Mouse (Mus musculus) small intestine, adult 2 months (tissue): ENCODE results near the gene Tex22. TPM values are rescaled to one million over a fixed set of nuclear protein-coding genes. Genes with fewer than 3 reads are reported as not detected.

Source experiments
- H3K27ac ChIP-seq: fragments of 200-500 bp; 2 replicates; pipeline ENCODE4 v1.5.1; 2012; ENCODE audit warnings: low read depth, low read length, control low read depth, inconsistent platforms; ENCODE audit not compliant: insufficient read depth
- H3K27me3 ChIP-seq: fragments of 200-500 bp; 2 replicates; pipeline ENCODE4 v1.6.1; 2012; ENCODE audit warnings: mild to moderate bottlenecking, moderate library complexity, low read length, inconsistent platforms; ENCODE audit not compliant: control insufficient read depth, insufficient read depth
- H3K36me3 ChIP-seq: fragments of 200-500 bp; 2 replicates; pipeline ENCODE4 v1.6.1; 2012; ENCODE audit warnings: mild to moderate bottlenecking, low read length, control low read depth, inconsistent platforms; ENCODE audit not compliant: control insufficient read depth, insufficient read depth
- H3K4me1 ChIP-seq: fragments of 200-500 bp; 2 replicates; pipeline ENCODE4 v1.6.1; 2012; ENCODE audit warnings: low read length, inconsistent platforms, mixed read lengths; ENCODE audit not compliant: control insufficient read depth, insufficient read depth, insufficient read length
- H3K4me3 ChIP-seq: fragments of 200-500 bp; 2 replicates; pipeline ENCODE4 v1.5.1; 2012; ENCODE audit warnings: low read depth, mild to moderate bottlenecking, control low read depth, inconsistent platforms, low read length, moderate library complexity
- CTCF ChIP-seq: fragments of 200-500 bp; IDR thresholded peaks from 2 replicates; pipeline ENCODE4 v1.5.1; 2012; ENCODE audit warnings: low read depth, mild to moderate bottlenecking, control low read depth, inconsistent platforms, low read length, moderate library complexity, mixed read lengths; ENCODE audit not compliant: insufficient replicate concordance, insufficient read length; ENCODE audit errors: extremely low read depth
- POLR2A ChIP-seq: fragments of 200-500 bp; IDR thresholded peaks from 2 replicates; pipeline ENCODE4 v1.6.1; 2012; ENCODE audit warnings: low read depth, mild to moderate bottlenecking, control low read depth, inconsistent platforms, low read length, moderate library complexity
- WGBS: fragments of 180-500 bp; shearing (Covaris S2); methylation state at CpG from one replicate; pipeline ENCODE4 v1.1.7; 2018; 5-methylcytosine and 5-hydroxymethylcytosine counted together
- polyA plus RNA-seq: library from polyadenylated mRNA; depleted of rRNA; stranded (reverse); fragments of >200 nt; gene quantifications from 2 replicates; pipeline ENCODE4 v1.2.3, GENCODE M21; 2012; rRNA removed

Gene Tex22
- polyA plus RNA-seq, 1 experiment: not detected

DNA sequence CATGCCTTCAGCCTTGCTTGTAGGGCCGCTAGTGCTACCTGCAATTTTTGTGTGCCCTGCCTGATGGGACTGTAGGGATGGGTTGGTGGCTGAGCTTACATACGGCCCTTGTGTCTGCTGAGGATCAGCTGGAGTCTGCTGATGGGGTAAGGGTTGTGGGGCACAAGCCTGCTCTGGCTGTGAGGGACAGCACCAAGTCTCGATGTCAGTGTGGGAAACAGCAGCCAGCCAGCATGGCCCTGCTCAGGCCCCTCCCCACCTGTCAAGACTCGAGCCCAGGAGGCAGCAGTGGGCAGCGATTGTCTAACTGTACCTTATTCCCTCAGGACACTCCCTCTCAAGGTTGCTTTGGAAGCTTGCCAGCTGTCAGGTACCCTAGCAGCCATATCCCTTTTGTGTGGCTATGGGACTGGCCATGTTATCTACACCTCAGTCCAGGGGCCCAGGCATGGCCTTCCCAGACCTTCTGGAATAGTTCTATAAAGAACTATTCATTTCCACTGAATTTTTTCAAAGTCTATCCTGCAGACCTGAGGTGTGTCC is 59.6 kb downstream of the Tex22 start:
- peaks cover 49% of the 10 kb centered on the region for H3K36me3 ChIP-seq
- peaks cover 4% of the 10 kb centered on the region; the same call in 1 of the 2 replicates for H3K4me1 ChIP-seq

DNA sequence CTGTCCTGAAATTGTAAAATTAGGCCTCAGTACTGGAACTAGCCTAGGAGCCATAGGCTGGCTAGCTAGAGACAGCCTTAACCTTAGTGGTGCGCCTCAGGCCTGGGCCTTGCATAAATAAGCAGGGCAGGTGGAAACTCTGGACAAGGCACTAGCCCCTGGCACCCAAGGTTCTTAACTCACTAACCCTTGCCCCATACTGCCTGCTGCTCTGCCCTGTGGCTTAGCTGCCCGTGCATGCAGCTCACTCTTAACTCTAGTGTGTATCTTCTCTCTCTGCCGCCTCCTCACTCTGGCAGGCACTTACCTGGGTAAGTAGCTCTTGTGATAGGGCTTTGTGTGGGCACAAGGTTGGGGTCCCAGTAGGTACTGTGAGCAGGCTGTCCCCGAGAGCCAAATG is 60.2 kb downstream of the Tex22 start:
- peaks cover 4% of the 10 kb centered on the region; the same call in 1 of the 2 replicates for H3K4me1 ChIP-seq
- no peak overlapping the region for H3K4me3 ChIP-seq
- TF ChIP-seq CTCF (no peak), POLR2A (no peak)
- peaks cover 45% of the 10 kb centered on the region for H3K36me3 ChIP-seq
- no peaks in the 10 kb centered on the region for H3K27me3 ChIP-seq
- H3K27ac ChIP-seq: no peak overlapping the region
- WGBS: 94% methylated on average over 4 of the region's 4 CpGs

More for the DNA sequence above, 59.6 kb downstream of the Tex22 start:
- H3K27me3 ChIP-seq: no peaks in the 10 kb centered on the region
- H3K4me3 ChIP-seq: no peak overlapping the region
- 59% methylated on average over 5 of the region's 5 CpGs for WGBS
- TF ChIP-seq POLR2A: no peak
- no peak for TF ChIP-seq CTCF
- H3K27ac ChIP-seq: no peak overlapping the region

DNA sequence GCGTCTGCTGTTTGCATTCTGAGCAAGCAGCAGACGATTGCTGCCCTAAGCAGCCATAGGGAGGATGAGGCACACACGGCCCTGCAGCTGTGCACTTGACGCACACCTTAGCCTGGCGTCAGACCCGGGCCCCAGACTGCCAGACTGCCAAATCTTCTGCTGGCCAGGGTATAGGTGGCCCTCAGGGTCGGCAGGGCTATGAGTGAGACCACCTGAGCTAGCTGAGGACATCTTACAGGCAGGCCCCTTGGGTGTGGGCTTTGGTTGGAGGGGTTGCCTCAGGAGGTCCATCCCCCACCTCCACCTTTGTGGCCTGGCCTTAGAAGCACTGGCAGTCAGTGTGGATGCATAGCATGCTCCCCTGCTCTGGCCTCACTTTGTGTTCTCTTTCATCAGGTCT is 61.1 kb downstream of the Tex22 start:
- Histone ChIP-seq H3K36me3 (peaks cover 38% of the 10 kb centered on the region), H3K27ac (no peak overlapping the region), H3K27me3 (peaks cover under 1% of the 10 kb centered on the region; the same call in 1 of the 2 replicates), H3K4me1 (peaks cover 10% of the 10 kb centered on the region), H3K4me3 (no peak overlapping the region)
- 91% methylated on average over 7 of the region's 7 CpGs for WGBS
- TF ChIP-seq POLR2A (no peak), CTCF (no peak)

DNA sequence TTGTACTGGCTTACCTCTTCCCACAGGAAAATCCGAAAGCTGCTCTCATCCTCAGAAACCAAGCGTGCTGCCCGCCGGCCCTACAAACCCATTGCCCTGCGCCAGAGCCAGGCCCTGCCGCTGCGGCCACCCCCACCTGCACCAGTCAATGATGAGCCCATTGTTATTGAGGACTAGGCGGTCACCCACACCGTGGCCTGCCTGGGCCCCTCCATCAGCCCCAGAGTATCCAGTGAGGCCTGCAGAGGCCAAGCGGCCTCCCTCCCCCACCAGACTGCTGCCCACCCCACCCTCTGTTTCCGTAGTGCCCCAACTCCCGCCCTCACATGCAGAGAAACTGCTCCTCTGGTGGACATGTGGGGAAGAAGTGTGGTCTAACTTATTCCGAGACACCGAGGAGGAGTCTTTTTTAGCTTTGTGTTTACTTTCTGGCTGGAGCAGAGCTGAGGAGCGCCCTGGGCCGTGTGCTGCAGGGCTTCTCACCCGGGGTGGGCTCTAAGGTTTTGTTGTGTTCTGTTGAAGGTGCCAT is 62.3 kb downstream of the Tex22 start:
- Histone ChIP-seq H3K36me3 (peaks cover 28% of the 10 kb centered on the region), H3K4me1 (peaks cover 15% of the 10 kb centered on the region), H3K27me3 (peaks cover 9% of the 10 kb centered on the region; the same call in 1 of the 2 replicates), H3K27ac (no peak overlapping the region), H3K4me3 (no peak overlapping the region)
- WGBS: 88% methylated on average over 17 of the region's 17 CpGs
- TF ChIP-seq POLR2A: no peak
- no peak for TF ChIP-seq CTCF

DNA sequence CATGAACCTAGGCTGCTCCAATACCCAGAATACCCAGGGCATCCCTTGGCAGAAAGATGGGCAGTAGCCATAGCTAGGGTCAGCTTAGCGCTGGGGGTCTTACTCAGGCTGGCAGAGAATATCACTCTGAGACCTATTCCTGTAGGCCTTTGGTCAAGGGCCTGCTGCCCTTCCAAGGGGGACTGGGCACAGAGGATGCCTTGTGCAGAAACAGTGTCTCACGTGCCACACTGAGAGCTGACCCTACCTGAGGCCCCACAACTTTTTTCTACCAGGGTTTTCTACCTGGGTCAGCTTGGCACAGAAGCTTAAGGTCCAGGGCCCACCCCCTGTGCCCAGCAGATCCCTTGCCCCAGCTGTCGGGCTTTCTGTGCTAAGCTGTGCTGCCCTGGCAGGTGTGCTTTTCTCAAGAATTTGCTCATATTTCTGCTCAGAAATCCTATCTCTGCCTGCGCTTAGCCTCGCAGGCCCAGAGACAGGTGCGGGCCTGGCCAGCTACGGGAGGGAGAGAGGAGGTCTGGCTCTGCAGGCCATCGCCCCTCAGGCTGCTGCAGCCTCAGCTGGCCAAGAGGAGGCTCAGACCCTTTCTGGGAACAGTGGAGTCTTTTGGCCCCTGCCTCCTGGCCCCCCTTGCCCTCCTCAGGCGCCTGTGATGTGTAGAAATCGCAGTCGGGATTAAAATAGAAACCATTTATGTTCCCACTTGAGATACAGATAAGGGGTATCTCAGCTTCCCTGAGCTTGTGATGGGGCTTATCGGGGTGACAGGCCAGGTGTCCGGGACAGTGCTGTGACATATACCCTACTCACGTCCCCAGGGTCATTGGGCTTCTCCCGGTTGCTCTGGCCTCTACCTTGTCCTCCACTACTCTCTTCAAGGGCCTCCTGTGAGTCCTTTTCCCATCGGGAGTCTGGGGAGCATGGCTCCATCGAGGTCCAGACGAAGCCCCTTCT is 63.2 kb downstream of the Tex22 start:
- H3K4me1 ChIP-seq: peaks cover 15% of the 10 kb centered on the region
- peaks cover 19% of the 10 kb centered on the region for H3K27me3 ChIP-seq
- H3K27ac ChIP-seq: no peak overlapping the region
- WGBS: 85% methylated on average over 18 of the region's 18 CpGs
- TF ChIP-seq CTCF (no peak), POLR2A (no peak)
- H3K36me3 ChIP-seq: peaks cover 23% of the 10 kb centered on the region
- no peak overlapping the region for H3K4me3 ChIP-seq

DNA sequence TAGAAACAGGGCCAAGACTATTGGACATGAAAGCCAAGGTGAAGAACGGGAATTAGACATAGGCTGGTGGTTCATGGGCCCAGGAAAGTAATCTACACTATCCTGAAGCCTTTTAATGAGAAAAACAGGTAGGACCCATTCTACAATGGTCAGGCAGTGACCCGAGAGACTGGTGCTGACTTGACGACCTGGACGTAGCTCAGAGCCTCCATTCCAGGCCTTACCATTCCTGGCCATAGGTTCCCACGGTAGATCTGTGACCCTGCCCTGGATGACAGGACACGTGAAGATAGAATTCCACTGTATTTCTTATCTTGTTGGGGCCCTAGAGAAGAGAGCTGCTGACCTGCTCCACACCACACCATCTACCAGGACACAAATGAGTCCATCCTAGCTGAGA is 64.0 kb downstream of the Tex22 start:
- 85% methylated on average over 6 of the region's 6 CpGs for WGBS
- Histone ChIP-seq H3K27me3 (peaks cover 21% of the 10 kb centered on the region), H3K4me3 (no peak overlapping the region), H3K27ac (no peak overlapping the region), H3K36me3 (peaks cover 20% of the 10 kb centered on the region), H3K4me1 (peaks cover 15% of the 10 kb centered on the region)
- TF ChIP-seq POLR2A (no peak), CTCF (no peak)

Other genes with a start within 250 kb of the Tex22 start
- gene Cdca4, start 245.1 kb upstream of the Tex22 start, polyA plus RNA-seq: 8.0 and 15.8 TPM in 2 replicates
- gene Gpr132, start 206.3 kb upstream of the Tex22 start, polyA plus RNA-seq: 5.4 and 8.2 TPM in 2 replicates
- 6.2 and 9.1 TPM in 2 replicates for gene Jag2, start 144.7 kb upstream of the Tex22 start, polyA plus RNA-seq
- gene Nudt14, start 132.4 kb upstream of the Tex22 start, polyA plus RNA-seq: 40.8 and 42.4 TPM in 2 replicates
- gene Btbd6, start 98.0 kb upstream of the Tex22 start, polyA plus RNA-seq: 116 and 206 TPM in 2 replicates
- gene Brf1, start 73.8 kb upstream of the Tex22 start, polyA plus RNA-seq: 43.7 and 95.6 TPM in 2 replicates
- 16.0 and 27.0 TPM in 2 replicates for gene Pacs2, start 60.0 kb upstream of the Tex22 start, polyA plus RNA-seq
- 23.9 and 47.6 TPM in 2 replicates for gene Mta1, start 23.8 kb downstream of the Tex22 start, polyA plus RNA-seq
- gene Crip2, start 65.7 kb downstream of the Tex22 start, polyA plus RNA-seq: 73.8 and 86.3 TPM in 2 replicates
- gene Crip1, start 71.8 kb downstream of the Tex22 start, polyA plus RNA-seq: 4,805 and 16,576 TPM in 2 replicates
- gene Tedc1, start 81.9 kb downstream of the Tex22 start, polyA plus RNA-seq: 9.2 and 18.3 TPM in 2 replicates
- 1.8 and 2.4 TPM in 2 replicates for gene Tmem121, start 111.4 kb downstream of the Tex22 start, polyA plus RNA-seq